Mouse (Mus musculus): ENCODE data around the gene Spib. TPM values are rescaled to one million over a fixed set of nuclear protein-coding genes. Genes with fewer than 3 reads are reported as not detected.

Spib gene
- total RNA-seq, 2 experiments from 2014 or later = 0.14 TPM; not detected in 1

DNA sequence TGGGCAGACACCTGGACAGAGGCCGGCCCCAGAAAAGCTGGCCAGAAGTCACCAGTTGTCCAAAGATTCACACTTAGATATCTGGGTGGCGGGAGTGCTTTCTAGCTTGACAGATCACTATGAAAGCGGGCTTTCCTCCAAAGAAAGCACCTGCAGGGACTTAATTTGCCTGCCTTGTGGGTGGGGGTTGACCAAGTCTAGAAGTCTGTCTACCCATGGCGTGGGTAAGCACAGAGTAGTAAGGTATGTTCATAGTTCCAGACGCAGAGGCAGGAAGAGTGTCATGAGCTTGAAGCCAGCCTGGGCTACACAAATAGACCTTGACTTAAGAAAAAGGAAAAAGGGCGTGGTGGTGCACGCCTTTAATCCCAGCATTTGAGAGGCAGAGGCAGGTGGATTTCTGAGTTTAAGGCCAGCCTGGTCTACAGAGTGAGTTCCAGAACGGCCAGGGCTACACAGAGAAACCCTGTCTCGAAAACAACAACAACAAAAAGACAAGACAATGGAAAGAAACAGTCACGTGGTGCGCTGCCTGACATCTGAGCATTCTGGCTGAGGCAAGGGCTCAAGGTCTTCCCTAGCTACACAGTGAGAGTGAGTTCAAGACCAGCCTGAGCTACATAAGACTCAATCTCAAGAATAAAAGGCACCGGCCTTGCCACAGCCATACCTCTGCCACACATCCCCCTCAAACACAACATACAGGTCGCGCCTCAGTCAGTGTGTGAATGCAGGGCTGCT is 5.3 kb downstream of the Spib start:
- no peak for DNase-seq (ENCODE audit: low spot score)

- peak; percentile 96 for DNase-seq (ENCODE audit: low spot score)
These were observed 6.6 kb downstream of the Spib start for GRCm38 (mm10) chr7:44525126-44525832.

GRCm38 (mm10) chr7:44524502-44524901 is 7.4 kb downstream of the Spib start, which contains the start of gene Mybpc2:
Gene Mybpc2 (minus strand): TSS chr7:44524656.
- peak; percentile 90 for DNase-seq (ENCODE audit: low spot score)

- DNase-seq (ENCODE audit: low spot score) = peak; percentile 86
These were observed 8.8 kb downstream of the Spib start for GRCm38 (mm10) chr7:44523056-44523455.

GRCm38 (mm10) chr7:44521710-44522109 is 10.2 kb downstream of the Spib start:
- peak; percentile 70 for DNase-seq (ENCODE audit: low spot score)

- DNase-seq (ENCODE audit: low spot score) = no peak
These were observed 10.9 kb downstream of the Spib start for GRCm38 (mm10) chr7:44520990-44521389.

GRCm38 (mm10) chr7:44519240-44519913 is 12.5 kb downstream of the Spib start:
- no peak for DNase-seq (ENCODE audit: low spot score)

GRCm38 (mm10) chr7:44507491-44507890 is 24.4 kb downstream of the Spib start:
- DNase-seq (ENCODE audit: low spot score) = no peak

- DNase-seq (ENCODE audit: low spot score) = peak; percentile 70
These were observed 30.2 kb downstream of the Spib start for GRCm38 (mm10) chr7:44501563-44502115.

DNA sequence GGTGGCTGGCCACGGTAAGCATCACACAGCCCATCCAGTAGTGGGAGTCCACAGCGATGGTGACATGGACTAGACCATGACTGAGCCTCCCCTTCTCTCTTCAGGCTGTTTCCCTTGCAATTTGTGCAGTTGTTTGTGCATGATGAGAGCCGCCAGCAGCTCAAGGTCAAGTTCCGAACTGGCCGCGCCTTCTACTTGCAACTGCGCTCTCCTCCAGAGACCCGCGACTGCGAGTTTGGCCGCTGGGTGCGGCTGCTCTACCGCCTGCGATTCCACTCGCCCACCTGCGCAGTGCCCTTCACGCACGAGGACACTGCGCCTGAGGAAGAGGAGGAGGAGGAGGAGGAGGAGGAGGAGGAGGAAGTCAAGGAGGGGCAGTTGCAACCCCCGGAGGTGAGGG is 31.8 kb downstream of the Spib start:
- DNase-seq (ENCODE audit: low spot score) = no peak

DNA sequence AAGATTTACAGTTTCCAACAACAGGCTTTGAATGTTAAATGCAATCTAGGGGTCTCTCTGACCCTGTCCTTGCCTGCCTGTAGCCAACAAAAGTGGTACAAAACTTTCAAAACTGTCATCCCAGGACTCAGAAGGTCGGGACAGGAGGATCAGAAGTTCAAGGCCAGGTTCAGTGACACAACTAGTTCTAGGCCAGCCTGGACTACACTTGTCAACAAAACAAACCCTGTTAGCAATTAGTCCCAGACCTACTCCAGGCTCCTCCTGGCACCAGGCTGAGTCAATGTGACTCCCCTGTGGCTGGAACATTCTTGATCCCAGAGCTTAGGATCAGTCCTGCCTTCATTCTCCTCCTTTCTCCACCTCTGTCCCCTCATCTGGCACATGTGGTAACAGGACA is 32.9 kb downstream of the Spib start:
- DNase-seq (ENCODE audit: low spot score) = no peak

GRCm38 (mm10) chr7:44497361-44498055 is 34.4 kb downstream of the Spib start:
- no peak for DNase-seq (ENCODE audit: low spot score)

GRCm38 (mm10) chr7:44496771-44497109 is 35.1 kb downstream of the Spib start:
- DNase-seq (ENCODE audit: low spot score) = no peak

DNA sequence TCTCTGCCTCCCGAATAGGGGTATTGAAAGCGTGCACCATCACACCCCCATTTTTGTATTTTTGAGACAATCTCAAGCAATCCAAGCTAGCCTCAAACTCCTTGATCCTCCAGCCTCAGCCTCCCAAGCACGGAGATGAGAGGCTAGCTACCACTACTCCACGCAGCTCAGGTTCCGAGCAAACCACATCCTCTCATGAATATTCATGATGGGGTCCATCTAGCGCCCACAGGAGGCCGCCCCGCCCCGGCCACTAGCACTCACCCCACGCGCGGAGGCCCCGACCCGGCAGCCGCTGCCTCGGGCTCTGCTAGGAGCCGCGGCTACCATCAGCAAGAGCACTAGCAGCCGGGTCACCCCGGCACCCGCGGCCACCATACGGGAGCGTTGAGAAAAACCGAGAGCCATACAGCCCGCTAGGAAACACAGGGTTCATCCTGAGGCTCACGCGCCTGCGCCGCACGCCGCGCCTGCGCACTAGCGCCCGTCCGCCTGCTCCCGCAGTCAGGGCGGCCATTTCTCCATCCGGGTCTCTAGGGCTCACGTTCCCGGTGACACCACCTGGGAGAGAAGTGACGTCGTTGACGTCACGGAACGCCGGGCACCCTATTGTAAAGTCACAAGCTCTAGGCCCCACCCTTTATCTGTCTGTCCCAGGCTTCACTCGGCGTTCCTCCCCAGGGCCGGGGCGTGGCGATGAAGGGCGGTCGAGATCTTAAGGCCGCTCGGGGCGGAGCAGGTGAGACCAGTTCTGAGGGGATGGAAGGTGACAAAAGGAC is 35.7 kb downstream of the Spib start, which contains the start of the genes Emc10 and Fam71e1:
TSS of gene Emc10 (minus strand) at position 538 of the 779 bp plus-strand sequence.
TSS of gene Fam71e1 (plus strand) at position 590 of the 779 bp plus-strand sequence.
- peak; percentile 94 for DNase-seq (ENCODE audit: low spot score)

- no peak for DNase-seq (ENCODE audit: low spot score)
These were observed 36.8 kb downstream of the Spib start for GRCm38 (mm10) chr7:44495086-44495485.

- DNase-seq (ENCODE audit: low spot score) = no peak
These were observed 37.2 kb downstream of the Spib start for GRCm38 (mm10) chr7:44494681-44495080.

DNA sequence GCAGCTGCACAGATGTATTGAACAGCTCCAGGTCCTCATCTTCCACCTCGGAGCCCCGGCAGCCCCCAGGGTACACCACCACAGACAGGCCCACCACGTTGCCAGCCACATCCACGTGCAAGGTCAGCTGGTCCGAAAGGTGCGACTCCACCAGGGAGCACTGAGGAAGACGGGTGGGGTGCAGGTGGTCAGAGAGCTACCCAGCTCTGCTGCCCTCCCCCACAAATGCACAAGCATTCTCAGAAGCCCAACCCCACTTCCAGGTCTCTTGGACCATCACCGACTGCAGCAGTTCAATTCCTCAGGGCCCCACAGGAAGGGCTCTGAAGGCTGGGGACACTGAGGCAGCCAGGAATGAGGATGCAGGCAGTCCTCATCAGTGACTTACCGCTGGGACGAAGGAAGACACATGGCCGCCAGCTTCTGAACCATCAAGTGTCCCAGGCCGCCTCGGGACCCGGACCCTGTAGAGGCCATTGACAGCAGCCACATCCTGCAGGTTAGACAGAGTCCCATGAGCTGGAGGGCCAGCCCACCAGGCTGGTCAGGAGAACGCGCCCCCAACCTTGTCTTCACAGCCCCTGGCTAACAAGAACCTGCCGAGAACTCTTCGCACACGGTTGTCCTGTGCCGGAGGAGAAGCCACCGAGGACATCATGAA is 39.6 kb downstream of the Spib start:
- no peak for DNase-seq (ENCODE audit: low spot score)

GRCm38 (mm10) chr7:44491391-44491790 is 40.5 kb downstream of the Spib start:
- no peak for DNase-seq (ENCODE audit: low spot score)

GRCm38 (mm10) chr7:44490281-44490680 is 41.6 kb downstream of the Spib start:
- no peak for DNase-seq (ENCODE audit: low spot score)

DNA sequence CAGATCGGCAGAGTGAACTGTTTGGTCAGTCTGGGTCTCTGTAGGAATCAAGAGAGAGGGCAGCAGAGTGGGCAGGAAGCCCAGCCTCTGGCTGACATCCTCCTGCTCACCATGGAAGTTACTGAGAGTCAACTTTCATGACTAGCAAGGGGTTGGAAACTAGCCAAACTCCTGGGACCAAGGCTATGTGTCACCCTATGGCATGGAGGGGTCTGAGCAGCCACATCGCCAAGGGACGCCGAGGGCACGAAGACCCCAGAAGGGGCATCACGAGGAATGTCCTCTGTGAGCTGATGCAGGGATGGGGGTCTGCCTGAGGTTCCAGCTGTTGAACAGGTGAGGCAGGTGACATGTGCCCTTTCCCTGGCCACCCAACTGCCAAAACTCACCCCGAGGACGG is 43.3 kb downstream of the Spib start:
- DNase-seq (ENCODE audit: low spot score) = no peak

Measured in gastrocnemius, adult 18-20 months (tissue).